Mouse (Mus musculus): ENCODE measurements around the gene Cdc42ep4. TPM values are rescaled to one million over a fixed set of nuclear protein-coding genes. Genes with fewer than 3 reads are reported as not detected.
A peak's percentile ranks its signal among the peaks of the same experiment; 100 is the strongest.

Cdc42ep4 gene
- polyA plus RNA-seq, 1 experiment from 2014 or later: 49.5 TPM

DNA sequence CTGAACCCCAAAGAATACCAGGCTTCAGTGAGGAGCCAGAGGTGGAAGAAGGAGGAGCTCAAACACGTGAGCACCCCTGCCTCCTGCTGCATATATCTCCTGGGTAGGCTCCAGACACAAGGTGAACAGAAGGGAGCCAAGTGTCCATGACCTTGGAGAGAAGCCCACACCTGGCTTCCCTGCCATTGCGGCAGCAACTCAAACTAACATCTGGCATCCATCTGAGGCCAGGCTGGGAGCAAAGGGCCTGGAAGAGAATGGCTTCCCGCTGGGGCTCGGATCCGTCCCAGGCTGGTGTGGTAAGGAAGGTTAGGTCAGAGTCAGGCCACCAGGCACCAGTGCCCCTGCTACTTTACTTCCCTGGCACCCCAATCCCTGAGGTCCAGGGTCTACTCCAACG lies 23.7 kb downstream of the Cdc42ep4 start:
- DNase-seq (no peak), ATAC-seq (ENCODE audit: low FRiP score, low TSS enrichment) (no peak)
- no peak overlapping the region for H3K4me2 ChIP-seq (ENCODE audit: low read length)
- H3K27me3 ChIP-seq (ENCODE audit: control insufficient read depth, insufficient read depth, low read length): no peaks in the 10 kb centered on the region
- no peak overlapping the region for H3K9ac ChIP-seq (replicated peaks; ENCODE audit: low read length)
- H3K27ac ChIP-seq (replicated peaks; ENCODE audit: low read depth, low read length): no peak overlapping the region
- H3K36me3 ChIP-seq (ENCODE audit: control insufficient read depth, insufficient read depth, low read length): peaks cover 37% of the 10 kb centered on the region
- H3K4me1 ChIP-seq (ENCODE audit: control insufficient read depth, insufficient read depth, low read length): no peaks in the 10 kb centered on the region
- H3K4me3 ChIP-seq (replicated peaks; ENCODE audit: low read depth, low read length): no peak overlapping the region
- H3K9me3 ChIP-seq (ENCODE audit: control insufficient read depth, low read length): no peaks in the 10 kb centered on the region
- 84% methylated on average over 6 of the region's 6 CpGs for WGBS

DNA sequence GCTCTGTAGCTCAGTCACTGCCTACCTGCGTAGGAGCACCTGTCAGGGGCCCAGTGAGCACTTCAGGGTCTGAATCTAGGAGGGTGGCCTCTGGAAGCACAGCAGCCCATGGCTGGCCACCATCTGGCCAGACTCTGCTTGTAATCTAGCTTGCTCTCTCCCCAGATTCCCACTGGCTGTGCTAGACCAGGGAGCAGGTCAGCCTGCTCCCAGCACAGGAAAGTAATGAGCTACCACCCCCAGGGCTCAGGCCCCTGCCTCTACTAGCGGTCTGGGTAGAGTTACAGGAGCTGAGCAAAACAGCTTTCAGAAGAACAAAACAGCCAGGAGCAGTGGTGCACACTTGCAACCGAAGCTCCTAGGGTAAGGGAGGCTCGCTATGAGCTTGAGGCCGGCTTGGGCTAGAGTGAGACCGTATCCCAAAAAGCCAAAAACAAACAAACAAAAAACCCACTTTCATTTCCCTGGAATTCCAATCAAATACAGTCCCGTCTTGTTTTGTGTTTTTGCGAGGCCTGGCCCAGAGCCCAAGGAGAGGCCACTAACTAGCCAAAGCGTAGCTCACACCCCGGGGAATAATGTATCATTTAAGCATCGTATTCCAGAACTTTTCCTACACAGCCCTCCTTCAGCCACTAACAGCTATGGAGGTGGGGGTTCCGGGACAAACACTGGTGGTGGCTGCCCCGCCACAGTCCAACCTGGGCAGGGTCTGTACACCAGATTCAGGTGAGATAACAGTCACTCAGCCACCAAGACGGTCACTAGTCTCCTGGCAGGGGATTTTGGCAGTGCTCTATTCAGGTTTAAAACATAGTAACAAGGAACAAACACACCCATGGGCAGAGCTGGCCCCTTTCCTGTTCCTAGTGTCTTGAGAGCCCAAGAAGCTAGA lies 24.4 kb downstream of the Cdc42ep4 start:
- no peak overlapping the region for H3K4me3 ChIP-seq (replicated peaks; ENCODE audit: low read depth, low read length)
- H3K27ac ChIP-seq (replicated peaks; ENCODE audit: low read depth, low read length): no peak overlapping the region
- H3K9me3 ChIP-seq (ENCODE audit: control insufficient read depth, low read length): no peaks in the 10 kb centered on the region
- peaks cover 37% of the 10 kb centered on the region for H3K36me3 ChIP-seq (ENCODE audit: control insufficient read depth, insufficient read depth, low read length)
- DNase-seq (no peak), ATAC-seq (ENCODE audit: low FRiP score, low TSS enrichment) (no peak)
- H3K9ac ChIP-seq (replicated peaks; ENCODE audit: low read length): no peak overlapping the region
- 93% methylated on average over 14 of the region's 14 CpGs for WGBS
- H3K4me2 ChIP-seq (ENCODE audit: low read length): no peak overlapping the region
- H3K27me3 ChIP-seq (ENCODE audit: control insufficient read depth, insufficient read depth, low read length): no peaks in the 10 kb centered on the region
- no peaks in the 10 kb centered on the region for H3K4me1 ChIP-seq (ENCODE audit: control insufficient read depth, insufficient read depth, low read length)

DNA sequence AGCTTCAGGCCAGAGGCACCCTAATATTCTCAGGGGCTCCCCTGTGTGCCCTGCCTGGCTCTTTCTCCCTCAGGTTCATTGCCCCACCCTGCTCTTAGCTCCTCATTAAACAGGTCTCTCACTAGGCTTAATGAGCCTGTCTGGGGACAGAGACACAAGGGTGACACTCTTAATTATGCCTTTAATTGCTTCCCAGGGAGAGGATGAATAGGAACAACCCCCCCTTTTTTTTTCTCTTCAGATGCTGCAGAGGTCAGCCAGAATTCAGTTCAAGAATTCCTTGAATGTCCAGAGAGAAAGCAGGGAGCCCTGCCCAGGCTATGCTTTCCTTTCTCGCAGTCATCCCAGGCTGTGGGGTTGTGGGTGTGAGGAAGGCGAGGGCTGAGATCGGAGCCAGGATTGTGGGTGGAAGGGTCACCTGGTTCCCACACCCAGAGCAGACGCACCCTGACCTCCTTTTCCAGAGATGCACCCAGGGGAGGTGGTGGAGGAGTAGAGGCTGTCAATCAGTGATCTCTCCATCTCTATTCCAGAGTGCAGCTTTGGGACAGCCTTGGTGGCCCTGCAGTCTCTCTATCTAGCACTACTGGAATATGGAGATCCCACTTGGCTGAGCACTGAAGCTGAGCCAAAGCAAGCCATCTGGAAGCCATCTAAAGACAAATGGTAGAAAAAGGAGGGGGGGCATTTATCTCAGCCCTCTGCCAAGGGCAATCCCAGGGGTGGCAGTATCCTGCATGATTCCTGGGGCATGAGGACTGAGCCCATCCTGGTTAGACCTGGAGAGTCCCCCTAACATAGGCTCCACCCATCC lies 26.2 kb downstream of the Cdc42ep4 start:
- ATAC-seq (ENCODE audit: low FRiP score, low TSS enrichment): peak; percentile 18; the same call in 1 of the 2 replicates
- H3K9me3 ChIP-seq (ENCODE audit: control insufficient read depth, low read length): no peaks in the 10 kb centered on the region
- H3K27ac ChIP-seq (replicated peaks; ENCODE audit: low read depth, low read length): no peak overlapping the region
- H3K4me2 ChIP-seq (ENCODE audit: low read length): no peak overlapping the region
- peaks cover 37% of the 10 kb centered on the region for H3K36me3 ChIP-seq (ENCODE audit: control insufficient read depth, insufficient read depth, low read length)
- DNase-seq: no peak
- H3K9ac ChIP-seq (replicated peaks; ENCODE audit: low read length): no peak overlapping the region
- 85% methylated on average over 4 of the region's 4 CpGs for WGBS
- H3K4me3 ChIP-seq (replicated peaks; ENCODE audit: low read depth, low read length): no peak overlapping the region
- no peaks in the 10 kb centered on the region for H3K27me3 ChIP-seq (ENCODE audit: control insufficient read depth, insufficient read depth, low read length)
- H3K4me1 ChIP-seq (ENCODE audit: control insufficient read depth, insufficient read depth, low read length): no peaks in the 10 kb centered on the region

DNA sequence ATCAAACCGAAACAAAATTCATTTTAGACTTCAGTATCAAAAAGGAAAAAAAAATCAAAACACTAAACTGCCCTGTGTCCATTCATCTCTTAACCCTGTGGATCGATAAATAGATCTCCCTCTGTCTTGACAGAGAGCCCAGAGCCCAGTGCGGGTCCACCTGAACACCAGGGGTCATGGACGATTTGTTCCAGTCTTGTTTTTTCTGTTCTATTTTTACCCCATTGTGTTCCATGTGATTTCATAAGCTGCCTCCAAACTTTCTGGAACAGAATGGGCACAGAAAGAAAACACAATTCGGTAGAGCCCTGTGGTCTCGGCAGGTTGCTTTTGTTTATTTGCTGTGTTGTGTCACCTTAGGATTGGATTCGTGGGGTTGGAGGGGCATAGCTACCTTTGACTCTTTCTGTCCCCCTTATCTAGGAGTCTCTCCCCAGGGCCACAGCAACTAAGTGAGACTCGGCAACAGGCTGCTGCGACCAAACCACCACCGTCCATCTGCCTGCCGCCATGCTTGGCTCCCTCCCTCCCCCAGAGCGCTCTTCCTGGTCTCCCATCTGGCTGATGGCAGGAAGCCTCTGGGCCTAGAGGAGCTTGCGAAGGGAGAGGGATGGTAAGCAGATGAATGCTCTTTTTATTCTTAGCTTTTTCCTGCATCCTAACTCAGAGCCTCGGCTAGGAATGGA lies 29.1 kb downstream of the Cdc42ep4 start:
- Histone ChIP-seq H3K9ac (replicated peaks; ENCODE audit: low read length) (no peak overlapping the region), H3K4me3 (replicated peaks; ENCODE audit: low read depth, low read length) (no peak overlapping the region), H3K36me3 (ENCODE audit: control insufficient read depth, insufficient read depth, low read length) (peaks cover 16% of the 10 kb centered on the region), H3K9me3 (ENCODE audit: control insufficient read depth, low read length) (no peaks in the 10 kb centered on the region), H3K4me1 (ENCODE audit: control insufficient read depth, insufficient read depth, low read length) (no peaks in the 10 kb centered on the region), H3K27ac (replicated peaks; ENCODE audit: low read depth, low read length) (no peak overlapping the region), H3K27me3 (ENCODE audit: control insufficient read depth, insufficient read depth, low read length) (no peaks in the 10 kb centered on the region), H3K4me2 (ENCODE audit: low read length) (no peak overlapping the region)
- no peak for DNase-seq
- no peak for ATAC-seq (ENCODE audit: low FRiP score, low TSS enrichment)
- 75% methylated on average over 14 of the region's 14 CpGs for WGBS

DNA sequence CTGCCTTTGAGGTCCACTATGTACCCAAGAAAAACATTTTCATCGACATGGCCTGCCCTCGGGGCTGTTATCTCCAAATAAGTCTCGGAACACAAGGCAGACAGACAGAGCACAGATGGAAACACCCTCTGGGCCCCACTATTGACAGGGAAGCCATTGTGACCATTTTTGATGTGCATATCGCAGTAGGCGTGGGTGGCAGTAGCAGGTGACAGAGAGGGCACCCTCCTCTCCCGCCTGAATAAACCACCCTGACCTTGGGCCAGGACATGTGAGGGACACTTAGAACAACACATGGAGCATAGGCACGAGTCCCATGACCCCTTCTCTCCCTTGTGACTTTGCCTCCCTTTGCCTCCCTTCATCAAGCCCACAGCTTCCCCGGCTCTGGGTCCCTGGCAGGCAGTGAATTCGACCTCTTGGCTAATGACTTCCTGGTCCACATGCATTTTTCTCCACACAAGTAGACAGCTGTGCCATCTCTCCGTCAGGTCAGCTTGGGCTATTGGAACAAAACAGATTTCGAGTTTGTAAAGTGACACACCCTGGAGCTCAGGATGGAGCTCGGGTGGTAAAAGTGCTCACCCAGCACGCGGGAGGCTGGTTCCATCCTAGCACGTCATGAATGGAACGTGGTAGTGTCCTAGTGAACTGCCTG lies 33.8 kb downstream of the Cdc42ep4 start:
- no peaks in the 10 kb centered on the region for H3K9me3 ChIP-seq (ENCODE audit: control insufficient read depth, low read length)
- no peak for ATAC-seq (ENCODE audit: low FRiP score, low TSS enrichment)
- WGBS: 72% methylated on average over 16 of the region's 16 CpGs
- H3K4me2 ChIP-seq (ENCODE audit: low read length): no peak overlapping the region
- H3K4me3 ChIP-seq (replicated peaks; ENCODE audit: low read depth, low read length): no peak overlapping the region
- no peak overlapping the region for H3K27ac ChIP-seq (replicated peaks; ENCODE audit: low read depth, low read length)
- no peak for DNase-seq
- H3K36me3 ChIP-seq (ENCODE audit: control insufficient read depth, insufficient read depth, low read length): no peaks in the 10 kb centered on the region
- H3K4me1 ChIP-seq (ENCODE audit: control insufficient read depth, insufficient read depth, low read length): no peaks in the 10 kb centered on the region
- no peaks in the 10 kb centered on the region for H3K27me3 ChIP-seq (ENCODE audit: control insufficient read depth, insufficient read depth, low read length)
- no peak overlapping the region for H3K9ac ChIP-seq (replicated peaks; ENCODE audit: low read length)

DNA sequence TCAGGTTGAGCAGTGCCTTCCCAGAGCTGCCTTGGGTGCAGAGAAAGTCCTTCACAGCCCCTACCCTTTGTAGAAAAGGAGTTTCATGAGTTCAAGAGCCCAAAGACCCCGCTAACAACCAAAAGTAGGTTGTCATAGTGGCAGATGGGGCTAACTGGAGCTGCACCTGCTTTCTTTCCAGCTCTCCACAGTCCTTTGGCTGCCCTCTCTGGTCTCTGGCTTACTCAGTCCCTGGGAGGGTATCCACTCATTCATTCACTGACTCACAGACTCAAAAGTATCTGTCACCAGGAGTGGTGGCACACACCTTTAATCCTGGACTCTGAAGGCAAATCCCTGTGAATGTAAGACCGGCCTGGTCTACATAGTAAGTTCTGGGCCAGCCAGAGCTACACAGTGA lies 35.5 kb downstream of the Cdc42ep4 start:
- Histone ChIP-seq H3K4me3 (replicated peaks; ENCODE audit: low read depth, low read length) (no peak overlapping the region), H3K27ac (replicated peaks; ENCODE audit: low read depth, low read length) (no peak overlapping the region), H3K36me3 (ENCODE audit: control insufficient read depth, insufficient read depth, low read length) (no peaks in the 10 kb centered on the region), H3K27me3 (ENCODE audit: control insufficient read depth, insufficient read depth, low read length) (no peaks in the 10 kb centered on the region), H3K9ac (replicated peaks; ENCODE audit: low read length) (no peak overlapping the region), H3K9me3 (ENCODE audit: control insufficient read depth, low read length) (no peaks in the 10 kb centered on the region), H3K4me1 (ENCODE audit: control insufficient read depth, insufficient read depth, low read length) (peaks cover under 1% of the 10 kb centered on the region; the same call in 1 of the 2 replicates), H3K4me2 (ENCODE audit: low read length) (no peak overlapping the region)
- no peak for DNase-seq
- 92% methylated on average over 2 of the region's 2 CpGs for WGBS
- ATAC-seq (ENCODE audit: low FRiP score, low TSS enrichment): no peak

DNA sequence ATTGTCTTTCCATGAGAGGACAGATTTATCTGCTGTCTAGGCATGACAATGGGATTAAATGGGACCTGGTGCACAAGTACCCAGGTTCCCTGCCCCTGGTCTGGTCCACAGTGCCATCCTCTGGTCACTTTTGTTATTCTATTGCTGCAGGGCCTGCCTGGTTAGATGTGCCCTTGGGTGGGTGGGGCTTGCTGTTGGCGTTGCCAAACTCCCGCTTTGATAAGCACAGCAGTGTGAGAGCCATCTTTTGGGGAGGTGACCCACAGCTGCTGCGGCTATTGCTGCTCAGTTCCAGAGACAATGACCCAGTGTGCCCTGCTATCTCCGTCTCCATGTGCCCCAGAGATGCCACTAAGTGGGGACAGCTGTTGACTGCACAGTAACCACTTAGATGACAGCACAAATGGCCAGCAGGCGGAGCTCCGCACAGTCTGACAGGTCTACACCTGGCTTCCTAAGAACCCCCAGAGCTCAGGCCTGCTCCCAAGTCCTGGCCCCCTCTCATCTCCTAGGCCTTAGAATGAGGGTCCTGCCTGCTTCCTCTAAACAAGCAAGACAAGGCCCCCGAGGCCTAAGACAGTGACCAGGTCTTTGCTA lies 36.5 kb downstream of the Cdc42ep4 start:
- ATAC-seq (ENCODE audit: low FRiP score, low TSS enrichment): no peak
- Histone ChIP-seq H3K9ac (replicated peaks; ENCODE audit: low read length) (no peak overlapping the region), H3K27me3 (ENCODE audit: control insufficient read depth, insufficient read depth, low read length) (no peaks in the 10 kb centered on the region), H3K4me2 (ENCODE audit: low read length) (no peak overlapping the region), H3K4me3 (replicated peaks; ENCODE audit: low read depth, low read length) (no peak overlapping the region), H3K4me1 (ENCODE audit: control insufficient read depth, insufficient read depth, low read length) (peaks cover 10% of the 10 kb centered on the region), H3K36me3 (ENCODE audit: control insufficient read depth, insufficient read depth, low read length) (no peaks in the 10 kb centered on the region), H3K27ac (replicated peaks; ENCODE audit: low read depth, low read length) (no peak overlapping the region), H3K9me3 (ENCODE audit: control insufficient read depth, low read length) (no peaks in the 10 kb centered on the region)
- 71% methylated on average over 7 of the region's 7 CpGs for WGBS
- no peak for DNase-seq

DNA sequence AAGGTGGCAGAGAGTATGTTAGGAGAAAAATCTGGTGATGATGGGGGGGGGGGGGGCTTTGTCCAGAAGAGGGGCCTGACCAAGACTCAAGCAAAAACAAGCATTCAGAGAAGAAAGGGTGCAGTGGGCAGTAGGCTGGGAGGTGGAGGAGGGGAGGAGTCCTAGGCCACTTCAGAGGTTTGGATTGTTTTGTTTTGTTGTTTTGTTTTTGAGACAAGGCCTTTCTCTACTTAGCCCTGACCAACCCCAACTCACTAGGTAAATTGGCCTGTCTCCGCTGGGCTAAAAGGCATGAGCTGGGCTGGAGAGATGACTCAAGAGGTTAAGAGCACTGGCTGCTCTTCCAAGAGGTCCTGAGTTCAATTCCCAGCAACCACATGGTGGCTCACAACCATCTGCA lies 40.6 kb downstream of the Cdc42ep4 start:
- H3K4me3 ChIP-seq (replicated peaks; ENCODE audit: low read depth, low read length): no peak overlapping the region
- 38% methylated on average over 1 of the region's 1 CpGs for WGBS
- no peak for DNase-seq
- no peak overlapping the region for H3K4me2 ChIP-seq (ENCODE audit: low read length)
- peaks cover 22% of the 10 kb centered on the region for H3K4me1 ChIP-seq (ENCODE audit: control insufficient read depth, insufficient read depth, low read length)
- H3K27me3 ChIP-seq (ENCODE audit: control insufficient read depth, insufficient read depth, low read length): no peaks in the 10 kb centered on the region
- H3K36me3 ChIP-seq (ENCODE audit: control insufficient read depth, insufficient read depth, low read length): 0 out of 2 replicates have a peak, but pooled peaks cover 3% of the 10 kb centered on the region
- no peak overlapping the region for H3K9ac ChIP-seq (replicated peaks; ENCODE audit: low read length)
- H3K9me3 ChIP-seq (ENCODE audit: control insufficient read depth, low read length): no peaks in the 10 kb centered on the region
- no peak overlapping the region; the same call in 1 of the 2 replicates for H3K27ac ChIP-seq (replicated peaks; ENCODE audit: low read depth, low read length)
- ATAC-seq (ENCODE audit: low FRiP score, low TSS enrichment): no peak

Measured in midbrain, embryonic 14.5 days (tissue).